Mouse (Mus musculus): ENCODE results near the gene Setd4. TPM values are rescaled to one million over a fixed set of nuclear protein-coding genes. Genes with fewer than 3 reads are reported as not detected.

Setd4 gene
- polyA plus RNA-seq, 1 experiment from 2014 or later = 15.6 TPM

DNA sequence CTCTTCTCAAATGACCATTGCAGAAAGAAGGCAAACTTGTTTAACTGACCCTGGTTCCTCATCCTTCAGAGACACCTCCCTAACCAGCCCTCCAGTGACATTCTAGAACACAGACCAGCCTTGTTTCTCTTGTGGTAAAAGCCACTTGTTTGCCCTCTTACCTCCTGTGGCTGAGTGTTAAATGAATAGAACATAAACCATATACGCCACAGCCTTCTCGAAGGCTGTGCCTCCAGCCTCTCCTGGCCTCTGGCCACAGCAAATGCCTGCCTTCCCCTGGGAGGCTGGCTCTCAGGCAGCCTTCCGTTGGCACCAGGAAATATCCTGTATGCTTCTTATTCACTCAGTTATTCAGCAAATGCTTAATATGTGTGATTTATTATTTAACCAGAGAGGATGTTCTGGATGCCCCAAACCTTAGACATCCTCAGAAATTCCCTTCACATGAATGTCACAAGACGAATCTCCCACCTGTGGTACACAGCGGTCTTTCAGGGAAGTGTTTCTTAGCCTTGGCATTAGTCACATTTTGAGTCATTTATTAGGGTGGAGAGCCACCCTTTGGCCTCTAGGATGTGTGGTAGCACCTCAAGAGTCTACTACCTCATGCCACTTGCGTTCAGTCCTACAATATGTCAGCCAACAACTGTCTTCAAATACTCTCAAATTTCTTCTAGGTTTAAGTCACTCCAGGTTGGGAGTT lies 68.6 kb downstream of the Setd4 start:
- Histone ChIP-seq H3K9ac (replicated peaks) (no peak overlapping the region), H3K4me3 (no peak overlapping the region), H3K4me1 (no peaks in the 10 kb centered on the region), H3K27me3 (no peaks in the 10 kb centered on the region), H3K9me3 (no peaks in the 10 kb centered on the region), H3K27ac (replicated peaks) (no peak overlapping the region), H3K4me2 (replicated peaks) (no peak overlapping the region), H3K36me3 (no peaks in the 10 kb centered on the region)
- no peak for ATAC-seq (ENCODE audit: low FRiP score, low read depth)
- 87% methylated on average over 6 of the region's 6 CpGs for WGBS

Other genes with a start within 250 kb of the Setd4 start
- 111 and 112 TPM in 2 replicates for gene Cbr1, start 1.8 kb upstream of the Setd4 start, polyA plus RNA-seq (2016; fragmentation: Nextera tagmentation; extraction: Ambion mirVana)
- gene Gm5678, start 24.0 kb upstream of the Setd4 start, polyA plus RNA-seq (2016; fragmentation: Nextera tagmentation; extraction: Ambion mirVana) = not detected in 2 replicates
- 0.59 and 0.65 TPM in 2 replicates for gene Cbr3, start 79.2 kb upstream of the Setd4 start, polyA plus RNA-seq (2016; fragmentation: Nextera tagmentation; extraction: Ambion mirVana)
- gene Dop1b, start 107.8 kb upstream of the Setd4 start, polyA plus RNA-seq (2016; fragmentation: Nextera tagmentation; extraction: Ambion mirVana) = 21.7 and 21.9 TPM in 2 replicates
- gene Morc3, start 228.1 kb upstream of the Setd4 start, polyA plus RNA-seq (2016; fragmentation: Nextera tagmentation; extraction: Ambion mirVana) = 34.6 and 40.0 TPM in 2 replicates